Comparison of ENCODE assay signal across 8 mouse cellular contexts in genomic region chr1:156710472-156711098, GRCm38 (mm10). TPM values are rescaled to one million over a fixed set of nuclear protein-coding genes. Genes with fewer than 3 reads are reported as not detected.
A peak's percentile ranks its signal among the peaks of the same experiment; 100 is the strongest.
DNase-seq lines count a peak whose midpoint lies in the region; ATAC-seq and TF ChIP-seq lines count a peak whose summit lies in the region.

No protein-coding gene starts in this region.

- intact Hi-C loops in heart, postnatal 14 days (cut with DNase I), result no loop called here

- peak overlapping the region; percentile 45 for H3K4me2 ChIP-seq in heart, embryonic 14.5 days (ENCODE audit: low read length)
- no peak overlapping the region for H3K4me2 ChIP-seq in midbrain, postnatal 0 days (ENCODE audit: low read depth, low read length, poor library complexity, severe bottlenecking)
- no peak overlapping the region for H3K4me2 ChIP-seq in limb, embryonic 11.5 days (ENCODE audit: low read depth, severe bottlenecking)

- H3K4me3 ChIP-seq in heart, embryonic 14.5 days (ENCODE audit: control insufficient read depth in 1 of 2, insufficient read depth in 1 of 2, low read depth in 1 of 2, low read length in 2 of 2), result no peak overlapping the region
- no peak overlapping the region for H3K4me3 ChIP-seq in midbrain, postnatal 0 days (ENCODE audit: low read depth, low read length)
- no peak overlapping the region for H3K4me3 ChIP-seq in midbrain, embryonic 10.5 days
- H3K4me3 ChIP-seq in limb, embryonic 11.5 days (ENCODE audit: low read depth, low read length), result no peak overlapping the region

- ATAC-seq in heart, embryonic 14.5 days (ENCODE audit: insufficient number of reproducible peaks, insufficient read depth, low FRiP score, low read depth), result peak; percentile 39; the same call in 1 of the 2 replicates
- ATAC-seq in midbrain, postnatal 0 days (ENCODE audit: low FRiP score), result no peak
- ATAC-seq in limb, embryonic 11.5 days (ENCODE audit: insufficient number of reproducible peaks, low FRiP score, low TSS enrichment, low read depth), result no peak

- peak overlapping the region; percentile 30; the same call in 1 of the 2 replicates for H3K9ac ChIP-seq in heart, embryonic 14.5 days (ENCODE audit: low read length)
- H3K9ac ChIP-seq in midbrain, postnatal 0 days (replicated peaks; ENCODE audit: low read length, poor library complexity, severe bottlenecking), result no peak overlapping the region
- no peak overlapping the region for H3K9ac ChIP-seq in limb, embryonic 11.5 days (ENCODE audit: low read length)

- peaks cover 3% of the 10 kb centered on the region; the same call in 1 of the 2 replicates for H3K36me3 ChIP-seq in heart, embryonic 14.5 days (ENCODE audit: control insufficient read depth, insufficient read depth, low read length)
- H3K36me3 ChIP-seq in midbrain, postnatal 0 days (ENCODE audit: insufficient read depth, low read length), result no peaks in the 10 kb centered on the region
- peaks cover 14% of the 10 kb centered on the region for H3K36me3 ChIP-seq in midbrain, embryonic 10.5 days
- H3K36me3 ChIP-seq in limb, embryonic 11.5 days (ENCODE audit: control insufficient read depth, insufficient read depth, low read length), result no peaks in the 10 kb centered on the region

- WGBS in heart, embryonic 14.5 days, result 41% methylated on average over 10 of the region's 10 CpGs
- 39% methylated on average over 10 of the region's 10 CpGs for WGBS in midbrain, postnatal 0 days
- WGBS in midbrain, embryonic 10.5 days, result 83% methylated on average over 10 of the region's 10 CpGs
- 60% methylated on average over 10 of the region's 10 CpGs for WGBS in limb, embryonic 11.5 days

- no peaks in the 10 kb centered on the region for H3K9me3 ChIP-seq in heart, embryonic 14.5 days (ENCODE audit: control insufficient read depth, low read length)
- H3K9me3 ChIP-seq in midbrain, postnatal 0 days (ENCODE audit: low read length), result no peaks in the 10 kb centered on the region
- no peaks in the 10 kb centered on the region for H3K9me3 ChIP-seq in midbrain, embryonic 10.5 days (replicated peaks)
- H3K9me3 ChIP-seq in limb, embryonic 11.5 days (ENCODE audit: control insufficient read depth, low read length), result no peaks in the 10 kb centered on the region

- DNase-seq in heart, postnatal 14 days, result no peak
- DNase-seq in midbrain, postnatal 0 days (ENCODE audit: low spot score), result peak; percentile 26
- no peak for DNase-seq in midbrain, embryonic 10.5 days (ENCODE audit: low spot score)
- DNase-seq in limb, embryonic 11.5 days (ENCODE audit: low spot score), result no peak
- DNase-seq in thymus, postnatal 25 days, result peak; percentile 30
- no peak for DNase-seq in adrenal gland, adult 18-20 months (ENCODE audit: low spot score in 2 of 2)
- DNase-seq in layer of hippocampus, postnatal 36 days, result no peak

- H3K4me1 ChIP-seq in heart, embryonic 14.5 days (ENCODE audit: control insufficient read depth in 2 of 2, insufficient read depth in 2 of 2, low read length in 2 of 2), result peaks cover 5 to 14% of the 10 kb centered on the region in 2 experiments
- no peaks in the 10 kb centered on the region for H3K4me1 ChIP-seq in midbrain, postnatal 0 days (ENCODE audit: insufficient read depth, low read length)
- H3K4me1 ChIP-seq in midbrain, embryonic 10.5 days, result 0 out of 2 replicates have a peak, but pooled peaks cover 8% of the 10 kb centered on the region
- peaks cover 5% of the 10 kb centered on the region; the same call in 1 of the 2 replicates for H3K4me1 ChIP-seq in limb, embryonic 11.5 days (ENCODE audit: control insufficient read depth, insufficient read depth, low read length)

- H3K27me3 ChIP-seq in heart, embryonic 14.5 days (ENCODE audit: control insufficient read depth, insufficient read depth, low read length), result no peaks in the 10 kb centered on the region
- no peaks in the 10 kb centered on the region for H3K27me3 ChIP-seq in midbrain, postnatal 0 days (ENCODE audit: insufficient read depth, low read length)
- no peaks in the 10 kb centered on the region for H3K27me3 ChIP-seq in midbrain, embryonic 10.5 days (ENCODE audit: low read depth, poor library complexity, severe bottlenecking)
- H3K27me3 ChIP-seq in limb, embryonic 11.5 days (ENCODE audit: control insufficient read depth, insufficient read depth, low read length), result no peaks in the 10 kb centered on the region

- no peak for TF ChIP-seq CTCF in midbrain, postnatal 0 days (IDR thresholded peaks at IDR 0.05)

- peak overlapping the region; percentile 14 to 19; a peak in 2 of 4 replicates for H3K27ac ChIP-seq in heart, embryonic 14.5 days (replicated peaks in 1 of 2; ENCODE audit: control insufficient read depth in 1 of 2, insufficient read depth in 1 of 2, low read depth in 2 of 2, low read length in 2 of 2)
- H3K27ac ChIP-seq in midbrain, postnatal 0 days (ENCODE audit: low read depth, low read length), result no peak overlapping the region
- H3K27ac ChIP-seq in midbrain, embryonic 10.5 days (replicated peaks), result no peak overlapping the region
- 0 out of 2 replicates have a peak overlapping the region, but pooled peaks have one; percentile 52 for H3K27ac ChIP-seq in limb, embryonic 11.5 days (replicated peaks; ENCODE audit: low read depth, low read length)

RNA-seq across cellular contexts. Expression of gene Fam20b, which starts 8.3 kb away (rescaled TPM):
- polyA plus RNA-seq in heart, embryonic 14.5 days (2014; fragmentation: Nextera tagmentation; extraction: Ambion mirVana), result 28.1 TPM in 2 replicates
- total RNA-seq in heart, postnatal 14 days (2021), result 10 to 100 TPM; 40.2 to 42.5 TPM
- 69.9 and 74.3 TPM in 2 replicates for total RNA-seq in midbrain, postnatal 0 days (2014; rRNA removed)
- 30.0 and 32.3 TPM in 2 replicates for polyA plus RNA-seq in midbrain, postnatal 0 days (2015; fragmentation: Nextera tagmentation; extraction: Ambion mirVana)
- polyA plus RNA-seq in midbrain, embryonic 10.5 days (2016; fragmentation: Nextera tagmentation; extraction: Ambion mirVana), result 16.6 and 19.9 TPM in 2 replicates
- polyA plus RNA-seq in limb, embryonic 11.5 days (2014; fragmentation: Nextera tagmentation; extraction: Ambion mirVana), result 21.3 and 21.9 TPM in 2 replicates
- 10 to 100 TPM; 49.1 to 57.9 TPM for total RNA-seq in adrenal gland, adult 18-20 months (2021)
- 10 to 100 TPM; 76.5 to 78.5 TPM for total RNA-seq in layer of hippocampus, postnatal 36 days (2021)

RNA-seq across cellular contexts. Expression of gene Tor3a, which starts 36.4 kb away (rescaled TPM):
- polyA plus RNA-seq in heart, embryonic 14.5 days (2014; fragmentation: Nextera tagmentation; extraction: Ambion mirVana), result 6.8 and 8.4 TPM in 2 replicates
- 10 to 100 TPM; 10.1 to 12.1 TPM for total RNA-seq in heart, postnatal 14 days (2021)
- 2.6 and 3.3 TPM in 2 replicates for total RNA-seq in midbrain, postnatal 0 days (2014; rRNA removed)
- polyA plus RNA-seq in midbrain, postnatal 0 days (2015; fragmentation: Nextera tagmentation; extraction: Ambion mirVana), result 3.1 and 3.5 TPM in 2 replicates
- polyA plus RNA-seq in midbrain, embryonic 10.5 days (2016; fragmentation: Nextera tagmentation; extraction: Ambion mirVana), result 6.1 and 6.9 TPM in 2 replicates
- 8.2 and 10.0 TPM in 2 replicates for polyA plus RNA-seq in limb, embryonic 11.5 days (2014; fragmentation: Nextera tagmentation; extraction: Ambion mirVana)
- total RNA-seq in adrenal gland, adult 18-20 months (2021), result 10 to 100 TPM; 11.5 to 17.4 TPM
- total RNA-seq in layer of hippocampus, postnatal 36 days (2021), result 1 to 10 TPM; 5.9 to 7.1 TPM

Comparison
In these comparisons a context has a peak if more than half of its experiments do, and no peak if none do; other contexts are left out.
1. DNase-seq: peak in midbrain, postnatal 0 days (single experiment) and thymus, postnatal 25 days (single experiment); none in heart, postnatal 14 days (0 of 2), midbrain, embryonic 10.5 days (single experiment), limb, embryonic 11.5 days (single experiment), adrenal gland, adult 18-20 months (0 of 2) and layer of hippocampus, postnatal 36 days (0 of 2).
2. H3K27ac ChIP-seq: peak in heart, embryonic 14.5 days (2 of 2) and limb, embryonic 11.5 days (single experiment); none in midbrain, postnatal 0 days (single experiment) and midbrain, embryonic 10.5 days (single experiment).